Mouse (Mus musculus) brain, embryonic 18.5 days (tissue): Measurements from ENCODE around the gene Maco1.
"Not testable (repeated sequence)": the region's sequence is repeated elsewhere in the genome, so short reads cannot be mapped to it uniquely, and the experiment has no call there.

Experiments
- DNase-seq: peaks from one replicate; pipeline ENCODE4 v3.0.0-alpha.2; 2012; ENCODE audit warnings: low read depth, low spot score

Maco1 gene

DNA sequence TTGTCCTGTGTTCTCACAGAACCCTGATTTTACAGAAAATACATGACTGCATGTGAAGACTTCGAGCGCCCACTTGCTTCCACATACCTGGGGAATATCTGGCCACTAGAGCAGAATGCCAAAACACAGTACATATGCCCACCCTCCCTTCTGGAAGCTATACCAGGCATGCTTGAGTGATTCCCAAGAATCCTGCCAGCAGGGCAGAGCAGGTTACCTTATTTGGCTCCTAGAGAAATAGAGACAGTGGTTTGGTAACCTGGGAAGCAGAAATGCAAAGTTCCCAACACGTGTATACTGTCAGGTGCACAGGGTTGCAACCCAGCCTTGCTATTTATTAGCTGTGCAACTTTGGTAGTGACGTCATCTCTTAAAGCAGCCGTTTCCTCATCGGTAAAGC lies 8.7 kb upstream of the Maco1 start:
- DNase-seq: no peak

- no peak for DNase-seq
Observed at GRCm38 (mm10) chr4:134858494-134858893, 5.3 kb upstream of the Maco1 start.

GRCm38 (mm10) chr4:134856501-134856900 lies 3.4 kb upstream of the Maco1 start:
- no peak for DNase-seq

- DNase-seq: no peak
Observed at GRCm38 (mm10) chr4:134856056-134856455, 2.9 kb upstream of the Maco1 start.

GRCm38 (mm10) chr4:134855371-134855770 lies 2.2 kb upstream of the Maco1 start:
- DNase-seq: no peak

DNA sequence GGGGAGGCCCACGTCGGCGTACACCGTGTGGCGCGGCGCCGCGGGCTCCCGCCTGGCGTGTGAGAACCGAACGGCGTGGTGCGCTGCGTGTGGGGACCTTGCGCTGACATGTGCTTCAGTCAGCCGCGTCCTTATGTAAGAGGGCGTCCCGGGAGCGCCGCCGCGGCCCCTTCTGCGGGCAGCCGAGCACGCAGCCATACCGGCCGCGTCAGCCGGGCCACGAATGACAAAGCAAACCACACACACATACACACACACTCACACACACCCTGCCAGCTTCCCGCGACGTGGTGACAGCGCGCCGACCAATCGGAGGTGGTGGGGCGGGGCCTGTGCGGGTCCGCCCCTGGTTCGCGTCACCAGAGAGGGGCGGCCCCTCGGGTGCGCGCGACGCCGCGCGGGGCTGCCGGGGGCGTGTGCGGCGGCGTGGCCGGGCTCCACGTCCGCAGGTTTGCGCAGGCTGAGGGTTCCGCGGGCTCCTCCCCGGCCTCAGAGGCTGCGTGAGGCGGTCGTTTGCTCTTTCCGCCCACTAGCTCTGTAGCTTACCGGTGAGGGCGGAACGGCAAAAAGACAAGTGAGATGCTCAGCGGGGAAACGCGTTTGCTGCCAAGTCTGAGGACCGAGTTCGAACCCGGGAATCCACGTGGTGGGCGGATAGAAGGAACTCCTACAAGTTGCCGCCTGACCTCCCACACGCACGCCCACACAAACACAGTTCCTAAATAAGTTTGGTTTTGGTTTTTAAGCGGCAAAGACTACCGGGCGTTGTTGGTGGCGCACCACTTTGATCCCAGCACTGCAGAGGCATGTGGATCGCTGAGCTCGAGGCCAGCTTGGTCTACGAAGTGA lies 716 bp upstream of the Maco1 start:
- peak; percentile 89 for DNase-seq

- DNase-seq: no peak
Observed at GRCm38 (mm10) chr4:134852438-134853255, 498 bp downstream of the Maco1 start.

DNA sequence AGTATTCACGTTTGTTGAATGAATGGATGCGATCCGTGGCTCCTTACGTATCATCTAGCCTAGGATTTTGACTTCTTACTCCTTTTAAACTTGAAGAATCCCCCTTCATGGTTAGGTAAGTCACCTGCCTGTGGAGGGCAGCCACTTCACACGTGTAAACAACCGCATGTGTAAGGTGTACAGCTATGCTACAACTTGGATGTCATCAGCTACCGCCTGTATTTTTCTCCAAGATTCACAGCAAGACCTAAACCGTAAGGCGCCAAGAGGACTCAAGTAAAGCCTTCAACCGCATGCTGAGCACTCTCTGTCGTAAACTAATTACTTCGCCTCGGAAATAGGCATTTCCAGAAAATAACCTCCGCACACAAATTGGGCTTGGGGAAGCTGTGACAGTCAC lies 1.3 kb downstream of the Maco1 start:
- no peak for DNase-seq

DNA sequence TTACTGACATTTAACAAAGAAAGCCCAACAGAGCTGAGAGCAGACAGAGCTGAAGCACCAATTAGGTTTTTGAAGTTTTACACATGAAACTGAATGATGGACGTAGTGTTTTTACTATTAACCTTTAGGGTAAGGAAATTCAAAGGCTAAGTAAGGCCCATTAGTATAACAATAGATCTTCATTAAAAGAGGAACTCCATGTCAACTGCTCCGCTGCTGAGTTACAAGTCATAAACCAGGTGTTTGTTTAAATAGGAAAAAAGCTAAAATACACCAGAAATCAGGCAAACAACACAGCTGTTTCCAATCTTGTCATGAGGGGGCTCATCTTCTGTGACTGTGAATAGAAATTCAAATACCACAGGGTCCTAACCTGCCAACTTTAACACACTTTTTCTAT lies 1.9 kb downstream of the Maco1 start:
- no peak for DNase-seq

GRCm38 (mm10) chr4:134850551-134850950 lies 2.6 kb downstream of the Maco1 start:
- no peak for DNase-seq

- no peak for DNase-seq
Observed at GRCm38 (mm10) chr4:134847587-134847986, 5.6 kb downstream of the Maco1 start.

DNA sequence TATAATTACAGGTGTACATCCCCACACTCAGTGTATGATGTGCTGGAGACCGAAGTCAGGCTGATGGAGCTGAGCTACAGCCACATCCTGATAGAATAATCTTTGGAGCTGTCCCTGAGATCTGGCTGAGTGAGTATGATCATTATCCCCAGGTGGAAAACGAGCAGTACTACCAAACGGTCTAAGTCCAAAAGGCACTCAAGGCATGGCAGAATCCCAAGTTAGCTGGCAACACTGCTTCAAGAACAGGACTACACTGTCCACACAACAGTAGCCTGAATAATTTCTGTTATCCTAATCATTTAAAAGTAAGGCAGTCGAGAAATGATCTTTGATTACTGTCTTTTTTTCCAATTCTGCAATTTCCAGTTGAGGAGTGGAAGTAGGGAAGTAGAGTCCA lies 9.6 kb downstream of the Maco1 start:
- DNase-seq: no peak

DNA sequence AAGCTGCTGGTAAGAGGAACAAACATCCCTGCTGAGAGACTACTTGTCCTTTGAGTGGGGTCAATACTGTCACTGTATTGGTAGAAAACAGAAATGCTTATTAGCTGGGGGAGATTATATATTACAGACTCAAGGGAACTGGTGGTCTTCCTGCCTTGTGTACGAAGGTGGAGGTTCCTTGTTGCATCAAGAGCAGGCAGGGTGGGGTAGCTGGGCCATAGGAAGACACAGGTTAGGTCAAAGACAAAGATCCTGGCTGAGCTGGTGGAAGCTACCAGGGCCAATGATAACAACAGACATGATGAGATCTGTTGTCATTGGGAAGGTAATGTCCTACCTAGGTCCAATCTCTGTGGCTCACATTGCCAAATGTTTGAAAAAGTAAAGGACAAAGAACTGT lies 12.9 kb downstream of the Maco1 start:
- no peak for DNase-seq

DNA sequence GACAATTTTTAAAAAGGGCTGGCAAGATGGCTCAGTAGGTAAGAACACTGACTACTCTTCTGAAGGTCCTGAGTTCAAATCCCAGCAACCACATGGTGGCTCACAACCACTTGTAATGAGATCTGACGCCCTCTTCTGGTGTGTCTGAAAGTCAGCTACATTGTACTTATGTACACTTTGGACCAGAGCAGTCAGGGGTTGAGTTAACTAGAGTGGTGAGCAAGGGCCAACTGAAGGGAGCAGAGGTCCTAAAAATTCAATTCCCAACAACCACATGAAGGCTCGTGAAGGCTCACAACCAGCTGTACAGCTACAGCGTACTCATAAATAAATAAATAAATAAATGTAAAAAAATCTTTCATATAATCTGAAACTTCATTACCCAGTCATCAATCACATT lies 14.4 kb downstream of the Maco1 start:
- DNase-seq: not testable (repeated sequence)

DNA sequence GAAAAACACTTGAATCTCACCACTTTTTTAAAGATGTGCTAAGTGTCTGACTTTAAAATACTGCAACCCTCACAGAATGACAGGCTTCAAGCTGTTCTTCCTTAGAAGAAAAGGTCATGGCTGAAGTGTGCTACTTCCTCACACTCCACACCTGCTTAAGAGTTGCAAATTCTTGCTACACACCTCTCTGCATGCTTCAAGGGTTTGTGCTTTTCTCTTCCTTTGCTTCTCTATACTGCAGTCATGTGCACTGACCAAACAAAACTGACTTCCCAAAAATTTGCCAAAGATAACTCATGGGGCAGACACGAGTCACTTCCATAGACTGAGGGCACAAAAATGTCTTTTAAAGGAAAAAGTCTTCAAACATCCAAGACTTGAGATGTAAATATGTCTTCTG lies 14.9 kb downstream of the Maco1 start:
- no peak for DNase-seq

DNA sequence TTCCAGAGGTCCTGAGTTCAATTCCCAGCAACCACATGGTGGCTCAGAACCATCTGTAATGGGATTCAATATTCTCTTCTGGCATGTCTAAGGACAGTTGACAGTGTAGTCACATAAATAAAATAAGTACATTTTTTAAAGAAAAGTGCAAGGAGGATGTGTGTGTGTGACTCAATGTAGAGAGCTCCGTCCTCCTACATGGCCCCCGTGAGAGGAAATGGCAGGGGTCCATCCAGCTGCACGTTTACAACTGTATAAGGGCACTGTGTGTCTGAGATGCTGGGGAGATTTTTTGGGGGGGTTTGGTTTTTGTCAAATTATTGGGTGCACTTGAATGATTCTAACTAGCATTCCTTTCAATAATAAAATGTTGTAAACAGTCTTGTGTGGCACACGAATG lies 17.7 kb downstream of the Maco1 start:
- no peak for DNase-seq

DNA sequence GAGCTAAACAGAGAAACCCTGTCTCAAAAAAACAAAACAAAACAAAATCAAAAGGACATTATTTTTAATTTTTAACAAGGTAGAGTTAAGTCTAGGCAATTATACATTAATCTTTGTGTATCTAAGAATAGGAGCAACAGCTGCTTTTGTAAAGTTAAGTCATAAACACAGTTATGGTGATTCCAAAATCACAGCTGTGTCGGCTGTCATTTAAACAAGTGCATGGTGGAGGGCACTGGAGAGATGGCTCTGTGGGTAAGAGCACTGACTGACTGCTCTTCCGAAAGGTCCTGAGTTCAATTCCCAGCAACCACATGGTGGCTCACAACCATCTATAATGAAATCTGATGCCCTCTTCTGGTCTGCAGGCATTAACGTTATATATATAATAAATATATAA lies 21.2 kb downstream of the Maco1 start:
- DNase-seq: no peak

GRCm38 (mm10) chr4:134827806-134828205 lies 25.3 kb downstream of the Maco1 start:
- no peak for DNase-seq

GRCm38 (mm10) chr4:134826348-134826747 lies 26.8 kb downstream of the Maco1 start:
- no peak for DNase-seq

DNA sequence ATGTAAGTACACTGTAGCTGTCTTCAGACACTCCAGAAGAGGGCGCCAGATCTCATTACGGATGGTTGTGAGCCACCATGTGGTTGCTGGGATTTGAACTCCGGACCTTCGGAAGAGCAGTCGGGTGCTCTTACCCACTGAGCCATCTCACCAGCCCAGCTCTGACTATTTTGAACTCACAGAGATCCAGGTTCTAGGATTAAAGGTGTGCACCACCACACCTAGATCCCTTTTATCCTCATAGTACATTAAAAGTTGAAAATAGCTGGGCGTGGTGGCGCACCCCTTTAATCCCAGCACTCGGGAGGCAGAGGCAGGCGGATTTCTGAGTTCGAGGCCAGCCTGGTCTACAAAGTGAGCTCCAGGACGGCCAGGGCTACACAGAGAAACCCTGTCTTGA lies 27.3 kb downstream of the Maco1 start:
- not testable (repeated sequence) for DNase-seq

DNA sequence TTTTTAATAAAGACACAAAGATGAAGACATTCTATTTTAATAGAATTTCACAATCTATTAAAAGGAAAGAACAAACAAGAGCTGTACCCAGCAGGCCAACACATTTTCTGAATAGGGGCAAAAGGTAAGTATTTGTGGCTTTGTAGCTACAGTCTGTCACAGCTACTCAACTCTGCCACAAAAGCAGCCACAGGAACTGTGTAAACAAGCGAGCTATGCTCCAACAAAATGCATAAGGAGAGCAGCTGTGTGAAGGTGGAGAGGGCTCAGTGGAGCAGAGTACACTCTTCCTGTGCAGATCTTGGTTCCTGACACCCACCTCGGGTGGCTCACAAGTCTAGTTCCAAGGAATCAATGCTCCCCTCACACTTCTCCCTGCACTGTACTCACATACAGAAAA lies 29.6 kb downstream of the Maco1 start:
- no peak for DNase-seq

GRCm38 (mm10) chr4:134821061-134821460 lies 32.1 kb downstream of the Maco1 start:
- no peak for DNase-seq

- no peak for DNase-seq
Observed at GRCm38 (mm10) chr4:134817706-134818105, 35.4 kb downstream of the Maco1 start.
